Mouse (Mus musculus): ENCODE data around the gene Pfdn6. TPM values are rescaled to one million over a fixed set of nuclear protein-coding genes. Genes with fewer than 3 reads are reported as not detected.

Pfdn6 gene
- polyA plus RNA-seq, 1 experiment from 2014 or later, result 96.8 TPM

DNA sequence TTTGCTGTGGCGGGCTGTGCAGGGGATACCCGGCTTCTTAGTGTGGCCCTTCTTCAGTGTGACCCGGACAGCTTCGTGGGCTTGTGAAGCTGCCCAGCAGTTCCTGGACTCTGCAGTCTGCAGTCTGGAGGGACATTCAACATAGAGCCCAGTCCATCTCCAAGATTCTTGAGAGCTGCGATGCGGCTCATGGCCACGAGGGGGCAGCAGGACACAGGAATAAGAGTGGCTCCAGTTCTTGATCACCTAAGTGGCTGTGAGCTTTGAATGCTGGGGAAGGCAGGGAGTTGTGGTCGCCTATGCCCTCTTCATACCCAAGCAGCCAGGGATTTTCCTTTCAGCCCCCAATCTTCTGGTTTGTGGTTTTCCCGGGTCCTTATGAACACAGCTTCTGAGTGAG is 28.3 kb upstream of the Pfdn6 start:
- WGBS, result 2% methylated on average over 9 of the region's 9 CpGs
- Histone ChIP-seq H3K9ac (ENCODE audit: low read length) (no peak overlapping the region), H3K4me1 (replicated peaks; ENCODE audit: control insufficient read depth, insufficient read depth) (no peaks in the 10 kb centered on the region), H3K36me3 (ENCODE audit: control insufficient read depth, insufficient read depth, low read length) (no peaks in the 10 kb centered on the region), H3K9me3 (ENCODE audit: control insufficient read depth, low read length) (no peaks in the 10 kb centered on the region), H3K4me3 (ENCODE audit: low read depth, low read length) (no peak overlapping the region), H3K4me2 (replicated peaks; ENCODE audit: low read depth) (no peak overlapping the region), H3K27me3 (ENCODE audit: control insufficient read depth, insufficient read depth, low read length) (no peaks in the 10 kb centered on the region), H3K27ac (replicated peaks) (no peak overlapping the region)
- no peak for TF ChIP-seq EP300 (optimal IDR thresholded peaks at IDR 0.05)
- peak; percentile 92 for TF ChIP-seq CTCF (IDR thresholded peaks at IDR 0.05; ENCODE audit: low read depth)
- DNase-seq (ENCODE audit: low spot score) (peak; percentile 87), ATAC-seq (ENCODE audit: low FRiP score, low TSS enrichment) (peak; percentile 75)

DNA sequence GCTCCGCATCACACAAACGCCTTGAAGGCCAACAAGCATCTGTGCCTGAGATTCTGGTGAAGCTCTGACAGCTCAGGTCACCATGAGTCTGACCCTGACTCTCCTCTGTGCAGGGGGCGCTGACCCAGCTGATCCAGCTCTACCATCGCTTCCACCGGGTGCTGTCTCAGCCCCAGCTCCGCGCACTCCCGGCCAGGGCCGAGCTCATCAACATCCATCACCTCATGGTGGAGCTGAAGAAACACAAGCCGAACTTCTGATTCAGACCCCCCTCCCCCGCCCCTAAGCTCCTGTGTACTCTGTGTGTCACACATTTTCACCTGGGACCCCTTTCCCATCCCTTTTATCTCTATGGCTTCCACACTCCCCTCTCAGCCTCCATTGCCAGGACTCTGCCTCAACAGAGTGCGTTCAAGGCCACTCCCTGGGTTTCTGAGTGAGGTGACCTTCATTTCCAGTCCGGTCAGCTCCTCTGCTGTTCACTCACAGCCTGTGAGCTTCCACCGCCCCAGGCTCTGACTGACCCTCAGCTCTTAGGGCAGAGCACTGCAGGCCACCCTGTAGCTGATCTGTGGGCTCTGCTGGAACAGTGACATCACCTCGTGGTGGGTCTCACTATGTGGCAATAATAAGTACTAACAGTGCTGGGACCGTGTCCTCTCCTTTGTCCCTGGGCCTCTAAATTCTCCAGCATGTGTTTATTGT is 25.9 kb upstream of the Pfdn6 start:
- DNase-seq (ENCODE audit: low spot score), result no peak
- no peak overlapping the region for H3K9ac ChIP-seq (ENCODE audit: low read length)

DNA sequence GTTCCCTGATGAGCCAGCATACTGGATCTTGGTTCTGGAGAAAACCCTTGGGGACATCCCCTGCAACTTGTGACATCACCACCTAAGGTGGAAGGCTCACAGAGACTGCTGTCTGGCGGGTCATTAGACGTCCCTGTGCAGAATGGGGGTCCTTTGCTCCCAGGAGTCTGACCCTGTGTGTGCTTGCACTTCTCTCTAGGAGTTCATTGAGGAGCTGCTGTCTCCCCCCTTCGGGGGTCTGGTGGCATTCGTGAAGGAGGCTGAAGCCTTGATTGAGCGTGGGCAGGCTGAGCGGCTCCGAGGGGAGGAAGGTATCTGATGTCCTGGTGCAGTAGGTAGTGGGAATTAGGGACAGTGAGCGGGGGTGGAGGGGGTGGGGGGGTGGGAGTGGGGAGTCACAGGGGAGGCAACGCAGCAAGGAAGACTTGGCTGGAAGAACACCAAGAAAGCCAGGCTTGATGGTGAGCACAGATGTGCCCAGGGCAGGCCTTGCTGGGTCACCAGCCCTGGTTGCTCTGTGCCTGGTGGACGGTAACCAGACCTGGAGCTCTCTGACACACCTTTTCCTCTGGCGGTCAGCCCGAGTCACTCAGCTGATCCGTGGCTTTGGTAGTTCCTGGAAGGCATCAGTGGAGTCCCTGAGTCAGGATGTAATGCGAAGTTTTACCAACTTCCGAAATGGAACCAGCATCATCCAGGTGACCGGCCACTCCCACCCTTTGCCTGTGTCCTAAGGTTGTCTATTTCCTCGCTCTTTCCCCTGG is 25.1 kb upstream of the Pfdn6 start:
- no peak for TF ChIP-seq CTCF (IDR thresholded peaks at IDR 0.05; ENCODE audit: low read depth)
- H3K9me3 ChIP-seq (ENCODE audit: control insufficient read depth, low read length), result no peaks in the 10 kb centered on the region
- no peaks in the 10 kb centered on the region for H3K27me3 ChIP-seq (ENCODE audit: control insufficient read depth, insufficient read depth, low read length)
- no peak for ATAC-seq (ENCODE audit: low FRiP score, low TSS enrichment)
- no peak overlapping the region for H3K27ac ChIP-seq (replicated peaks)
- H3K4me1 ChIP-seq (replicated peaks; ENCODE audit: control insufficient read depth, insufficient read depth), result no peaks in the 10 kb centered on the region
- no peak overlapping the region for H3K4me3 ChIP-seq (ENCODE audit: low read depth, low read length)
- no peak overlapping the region for H3K4me2 ChIP-seq (replicated peaks; ENCODE audit: low read depth)
- 86% methylated on average over 17 of the region's 17 CpGs for WGBS
- H3K9ac ChIP-seq (ENCODE audit: low read length), result no peak overlapping the region
- DNase-seq (ENCODE audit: low spot score), result no peak
- no peaks in the 10 kb centered on the region; the same call in 1 of the 2 replicates for H3K36me3 ChIP-seq (ENCODE audit: control insufficient read depth, insufficient read depth, low read length)

More for the DNA sequence above, 25.9 kb upstream of the Pfdn6 start:
- H3K36me3 ChIP-seq (ENCODE audit: control insufficient read depth, insufficient read depth, low read length), result no peaks in the 10 kb centered on the region
- H3K27me3 ChIP-seq (ENCODE audit: control insufficient read depth, insufficient read depth, low read length), result no peaks in the 10 kb centered on the region
- H3K27ac ChIP-seq (replicated peaks), result no peak overlapping the region
- H3K4me2 ChIP-seq (replicated peaks; ENCODE audit: low read depth), result no peak overlapping the region
- TF ChIP-seq CTCF (IDR thresholded peaks at IDR 0.05; ENCODE audit: low read depth) (no peak), EP300 (optimal IDR thresholded peaks at IDR 0.05) (no peak)
- no peaks in the 10 kb centered on the region for H3K4me1 ChIP-seq (replicated peaks; ENCODE audit: control insufficient read depth, insufficient read depth)
- H3K9me3 ChIP-seq (ENCODE audit: control insufficient read depth, low read length), result no peaks in the 10 kb centered on the region
- no peak overlapping the region for H3K4me3 ChIP-seq (ENCODE audit: low read depth, low read length)
- ATAC-seq (ENCODE audit: low FRiP score, low TSS enrichment), result no peak; the same call in 1 of the 2 replicates
- 82% methylated on average over 16 of the region's 16 CpGs for WGBS

DNA sequence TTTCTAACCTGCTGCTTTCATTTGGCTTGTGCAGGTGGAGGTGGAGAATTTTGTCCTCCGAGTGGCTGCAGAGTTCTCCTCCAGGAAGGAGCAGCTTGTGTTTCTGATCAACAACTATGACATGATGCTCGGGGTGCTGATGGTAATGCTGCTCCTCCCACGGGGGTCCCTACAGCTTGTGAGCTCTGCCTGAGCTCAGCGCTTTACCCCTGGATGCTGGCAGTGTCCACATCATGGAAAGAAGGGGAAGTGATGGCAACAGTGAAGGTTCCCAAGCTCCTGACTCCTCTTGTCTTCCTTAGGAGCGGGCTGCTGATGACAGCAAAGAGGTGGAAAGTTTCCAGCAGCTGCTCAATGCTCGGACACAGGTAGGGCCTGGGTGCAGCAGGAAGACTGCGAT is 22.7 kb upstream of the Pfdn6 start:
- TF ChIP-seq EP300 (optimal IDR thresholded peaks at IDR 0.05), result no peak
- no peak overlapping the region for H3K4me2 ChIP-seq (replicated peaks; ENCODE audit: low read depth)
- H3K9me3 ChIP-seq (ENCODE audit: control insufficient read depth, low read length), result no peaks in the 10 kb centered on the region
- H3K9ac ChIP-seq (ENCODE audit: low read length), result no peak overlapping the region
- no peak for ATAC-seq (ENCODE audit: low FRiP score, low TSS enrichment)
- H3K27me3 ChIP-seq (ENCODE audit: control insufficient read depth, insufficient read depth, low read length), result no peaks in the 10 kb centered on the region
- 91% methylated on average over 7 of the region's 7 CpGs for WGBS
- no peaks in the 10 kb centered on the region for H3K4me1 ChIP-seq (replicated peaks; ENCODE audit: control insufficient read depth, insufficient read depth)
- no peak overlapping the region for H3K4me3 ChIP-seq (ENCODE audit: low read depth, low read length)
- no peak for DNase-seq (ENCODE audit: low spot score)
- H3K36me3 ChIP-seq (ENCODE audit: control insufficient read depth, insufficient read depth, low read length), result peaks cover 9% of the 10 kb centered on the region; the same call in 1 of the 2 replicates
- H3K27ac ChIP-seq (replicated peaks), result no peak overlapping the region

DNA sequence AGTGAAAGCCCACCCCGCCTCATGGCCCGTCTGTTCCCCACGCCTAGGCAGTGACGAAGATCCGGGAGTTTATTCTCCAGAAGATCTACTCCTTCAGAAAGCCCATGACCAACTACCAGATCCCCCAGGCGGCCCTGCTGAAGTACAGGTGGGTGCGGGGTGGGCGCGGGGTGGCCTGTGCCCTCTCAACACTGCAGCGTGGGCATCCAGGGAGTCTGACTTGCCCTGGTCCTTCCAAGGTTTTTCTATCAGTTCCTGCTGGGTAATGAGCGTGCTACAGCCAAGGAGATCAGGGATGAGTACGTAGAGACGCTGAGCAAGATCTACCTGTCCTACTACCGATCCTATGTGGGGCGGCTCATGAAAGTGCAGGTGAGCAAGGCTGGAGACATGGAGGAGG is 19.8 kb upstream of the Pfdn6 start:
- WGBS, result 90% methylated on average over 15 of the region's 15 CpGs
- Histone ChIP-seq H3K36me3 (ENCODE audit: control insufficient read depth, insufficient read depth, low read length) (peaks cover 9% of the 10 kb centered on the region; the same call in 1 of the 2 replicates), H3K9ac (ENCODE audit: low read length) (no peak overlapping the region), H3K4me3 (ENCODE audit: low read depth, low read length) (no peak overlapping the region), H3K4me1 (replicated peaks; ENCODE audit: control insufficient read depth, insufficient read depth) (no peaks in the 10 kb centered on the region), H3K4me2 (replicated peaks; ENCODE audit: low read depth) (no peak overlapping the region), H3K9me3 (ENCODE audit: control insufficient read depth, low read length) (no peaks in the 10 kb centered on the region), H3K27ac (replicated peaks) (no peak overlapping the region), H3K27me3 (ENCODE audit: control insufficient read depth, insufficient read depth, low read length) (no peaks in the 10 kb centered on the region)
- DNase-seq (ENCODE audit: low spot score), result no peak
- TF ChIP-seq CTCF (IDR thresholded peaks at IDR 0.05; ENCODE audit: low read depth) (no peak), EP300 (optimal IDR thresholded peaks at IDR 0.05) (no peak)
- ATAC-seq (ENCODE audit: low FRiP score, low TSS enrichment), result no peak

DNA sequence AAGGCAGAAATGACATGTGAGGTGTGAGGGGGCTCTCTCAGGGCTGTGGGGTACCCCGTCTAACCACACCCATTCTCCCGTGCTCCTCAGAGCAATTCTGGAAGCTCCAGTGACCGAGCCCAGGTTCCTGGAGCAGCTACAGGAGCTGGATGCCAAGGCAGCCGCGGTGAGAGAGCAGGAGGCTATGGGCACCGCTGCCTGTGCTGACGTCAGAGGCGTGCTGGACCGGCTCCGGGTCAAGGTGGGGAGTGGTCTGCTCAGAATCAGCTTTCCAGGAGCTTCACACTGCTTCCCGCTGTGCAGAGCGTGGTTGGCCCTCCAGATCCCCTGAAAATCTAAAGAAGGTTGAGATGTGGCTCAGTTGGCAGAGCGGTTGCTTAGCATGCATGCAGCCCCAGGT is 19.0 kb upstream of the Pfdn6 start:
- no peaks in the 10 kb centered on the region for H3K9me3 ChIP-seq (ENCODE audit: control insufficient read depth, low read length)
- no peak overlapping the region for H3K4me3 ChIP-seq (ENCODE audit: low read depth, low read length)
- H3K9ac ChIP-seq (ENCODE audit: low read length), result no peak overlapping the region
- no peak for TF ChIP-seq EP300 (optimal IDR thresholded peaks at IDR 0.05)
- TF ChIP-seq CTCF (IDR thresholded peaks at IDR 0.05; ENCODE audit: low read depth), result no peak
- WGBS, result 95% methylated on average over 13 of the region's 13 CpGs
- H3K27ac ChIP-seq (replicated peaks), result no peak overlapping the region
- no peak overlapping the region for H3K4me2 ChIP-seq (replicated peaks; ENCODE audit: low read depth)
- DNase-seq (ENCODE audit: low spot score), result no peak
- peaks cover 2% of the 10 kb centered on the region; the same call in 1 of the 2 replicates for H3K4me1 ChIP-seq (replicated peaks; ENCODE audit: control insufficient read depth, insufficient read depth)
- peaks cover 9% of the 10 kb centered on the region; the same call in 1 of the 2 replicates for H3K36me3 ChIP-seq (ENCODE audit: control insufficient read depth, insufficient read depth, low read length)
- H3K27me3 ChIP-seq (ENCODE audit: control insufficient read depth, insufficient read depth, low read length), result no peaks in the 10 kb centered on the region
- no peak for ATAC-seq (ENCODE audit: low FRiP score, low TSS enrichment)

All from stomach, postnatal 0 days (tissue).